Mouse (Mus musculus) liver, adult 10 weeks (tissue): ENCODE results near the gene Tas2r105. TPM values are rescaled to one million over a fixed set of nuclear protein-coding genes. Genes with fewer than 3 reads are reported as not detected.

Experiments used
- polyA plus RNA-seq: library from polyadenylated mRNA; stranded (reverse); fragments of 350-450 nt; fragmentation: Illumina TruSeq; extraction: RNeasy Lipid Tissue Mini Kit (QIAGEN cat#74804); gene quantifications from one replicate; pipeline ENCODE4 v1.2.3, GENCODE M21; 2014; ENCODE audit warnings: low read depth, low replicate concordance

The Tas2r105 gene
- not detected for polyA plus RNA-seq

DNA sequence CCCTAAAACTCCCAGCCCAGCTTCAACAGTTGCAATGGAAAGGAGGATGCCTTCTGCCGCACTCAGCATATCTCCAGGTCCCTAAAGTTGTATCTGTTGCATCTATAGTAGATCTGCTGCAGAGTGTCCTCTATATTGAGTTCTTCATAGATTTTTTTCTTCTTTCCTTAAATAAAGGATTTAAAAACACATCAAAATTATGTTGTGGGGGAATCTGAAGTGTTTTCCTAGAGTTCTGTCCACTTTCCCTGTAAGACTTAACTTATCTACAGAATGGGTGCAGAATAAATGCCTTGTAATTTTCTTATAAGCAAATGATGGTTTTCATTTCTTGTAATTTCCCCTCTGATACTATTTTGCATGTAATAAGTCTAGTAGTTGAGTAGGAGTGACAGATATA lies at the start of gene Tas2r105:
Tas2r105 (minus strand) TSS at position 101 of the 400 bp plus-strand sequence.

DNA sequence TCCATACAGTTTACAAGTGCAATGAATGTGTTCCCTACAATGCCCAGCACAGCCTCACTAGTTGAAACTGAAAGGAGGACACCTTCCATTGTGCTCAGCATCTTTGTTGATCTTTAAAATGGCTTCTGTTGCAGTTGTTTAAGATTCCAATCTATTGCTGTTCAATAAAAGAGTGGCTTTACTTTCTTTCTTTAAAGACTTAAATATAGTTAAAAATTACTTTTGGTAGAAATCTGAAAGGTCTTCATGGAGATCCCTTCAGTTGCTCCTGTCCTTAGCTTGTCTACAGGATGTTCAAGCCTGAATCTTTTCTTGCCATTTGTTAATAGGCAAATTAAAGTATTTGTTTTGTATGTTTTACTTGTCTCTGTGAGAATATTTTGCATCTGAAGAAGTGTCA lies 2.7 kb upstream of the Tas2r105 start, which contains the start of gene Tas2r114:
Tas2r114 (minus strand) TSS at position 101 of the 400 bp plus-strand sequence.

DNA sequence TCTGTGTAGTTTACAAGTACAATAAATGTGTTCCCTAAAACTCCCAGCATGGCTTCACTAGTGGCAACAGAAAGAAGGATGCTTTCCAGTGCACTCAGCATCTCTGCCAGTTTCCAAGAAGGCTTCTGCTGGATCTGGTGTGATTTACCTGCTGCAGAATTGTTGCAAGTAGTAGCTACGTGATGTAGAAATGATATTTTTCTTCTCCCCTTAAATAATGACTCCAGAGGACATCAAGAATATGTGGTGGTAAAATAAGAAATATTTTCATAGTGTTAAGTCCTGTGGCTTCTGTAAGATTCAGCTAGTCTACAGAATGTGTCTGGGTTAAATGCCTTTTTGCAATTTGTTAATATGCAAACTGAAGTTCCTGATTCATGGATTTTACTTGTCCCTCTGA lies 1.7 kb downstream of the Tas2r105 start, which contains the start of gene Tas2r104:
Tas2r104 (minus strand) TSS at position 101 of the 400 bp plus-strand sequence.

DNA sequence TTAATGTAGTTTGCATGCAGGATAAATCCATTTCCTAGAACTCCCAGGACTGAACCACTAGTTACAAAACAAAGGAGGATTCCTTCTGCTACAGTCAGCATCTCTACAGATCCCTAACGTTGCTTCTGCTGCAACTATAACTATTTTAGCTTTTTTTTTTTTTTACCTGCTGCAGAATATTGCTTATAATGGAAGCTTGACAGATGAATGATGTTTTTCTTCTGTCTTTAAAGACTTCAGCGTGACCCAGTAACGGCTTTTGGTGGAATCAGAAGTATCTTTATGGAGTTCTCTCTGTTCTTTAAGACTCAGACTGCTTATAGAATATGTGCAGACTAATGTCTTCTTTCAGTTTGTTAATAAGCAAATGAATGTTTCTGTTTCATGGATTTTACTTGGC lies 8.5 kb downstream of the Tas2r105 start, which contains the start of gene Tas2r106:
Tas2r106 (minus strand) TSS at position 101 of the 400 bp plus-strand sequence.

DNA sequence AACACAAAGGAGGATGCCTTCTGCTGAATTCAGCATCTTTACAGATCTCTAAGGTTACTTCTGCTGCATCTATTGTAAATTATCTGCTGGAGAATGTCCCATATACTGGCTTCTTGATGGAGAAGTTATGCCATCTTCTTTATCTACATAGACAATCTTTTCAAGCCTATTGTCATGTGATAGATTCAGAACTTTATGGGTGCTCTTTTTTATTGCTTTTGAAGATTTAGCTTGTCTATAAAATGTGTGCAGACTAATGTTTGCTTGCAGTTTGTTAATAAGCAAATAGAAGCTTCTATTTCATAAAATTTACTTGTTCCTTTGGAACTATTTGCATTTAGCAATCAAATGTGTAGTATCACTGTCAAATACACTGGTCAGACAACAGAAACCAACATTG lies 27.2 kb downstream of the Tas2r105 start, which contains the start of gene Tas2r107:
Tas2r107 (minus strand) TSS at position 101 of the 400 bp plus-strand sequence.

Other genes starting within 250 kb of the Tas2r105 start
- not detected for gene 5430401F13Rik, start 201.1 kb downstream of the Tas2r105 start, polyA plus RNA-seq
- gene Gm6619, start 201.1 kb downstream of the Tas2r105 start, polyA plus RNA-seq = not detected
- gene Tas2r130, start 56.6 kb downstream of the Tas2r105 start, polyA plus RNA-seq = not detected
- gene Tas2r107, start 27.3 kb downstream of the Tas2r105 start, polyA plus RNA-seq = not detected
- gene Tas2r106, start 8.6 kb downstream of the Tas2r105 start, polyA plus RNA-seq = not detected
- not detected for gene Tas2r104, start 1.8 kb downstream of the Tas2r105 start, polyA plus RNA-seq
- gene Tas2r114, start 2.6 kb upstream of the Tas2r105 start, polyA plus RNA-seq = not detected